Mouse (Mus musculus) CH12.LX (cell line): ENCODE measurements at regions not wholly inside any gene's neighbourhood (a gene's known extent, or its start where the extent isn't known, plus 50 kb on each side); places are given as distances from the start of the nearest gene placed in this dataset.

Experiments used
- DNase-seq: peaks from one replicate; pipeline ENCODE4 v3.0.0-alpha.2; 2013; ENCODE audit errors: extremely low read depth
- H3K27ac ChIP-seq: 2 replicates; pipeline ENCODE4 v1.5.1; 2012; ENCODE audit warnings: low read depth, mild to moderate bottlenecking, control low read depth, moderate library complexity; ENCODE audit not compliant: insufficient read depth
- H3K27me3 ChIP-seq: replicated peaks from 2 replicates; pipeline ENCODE3; 2012; ENCODE audit warnings: inconsistent platforms
- H3K36me3 ChIP-seq, 2 experiments: replicated peaks in 1 of 2; 2 replicates each; pipeline versions ENCODE3 to v1.6.1; 2012; ENCODE audit warnings: inconsistent platforms in 1 of 2, low read length in 1 of 2, mild to moderate bottlenecking in 1 of 2, mixed read lengths in 1 of 2, moderate library complexity in 1 of 2; ENCODE audit not compliant: control insufficient read depth in 1 of 2, insufficient read depth in 1 of 2
- H3K4me1 ChIP-seq, 2 experiments: 2 replicates each; pipeline ENCODE4 v1.6.1; 2012; ENCODE audit warnings: inconsistent platforms in 1 of 2, moderate library complexity in 1 of 2; ENCODE audit not compliant: insufficient read depth in 2 of 2, control insufficient read depth in 1 of 2
- H3K4me2 ChIP-seq: 2 replicates; pipeline ENCODE4 v1.6.1; 2012; ENCODE audit warnings: low read depth, mild to moderate bottlenecking, control low read depth; ENCODE audit not compliant: poor library complexity, insufficient read depth, severe bottlenecking
- H3K4me3 ChIP-seq, 3 experiments: fragments of 150-350 bp in 1 of 3; sonication (generic) in 1 of 3; replicated peaks in 1 of 3; 2 replicates each; pipeline versions ENCODE3 to v1.5.1; 2011 to 2012; ENCODE audit warnings: low read depth in 2 of 3, low read length in 2 of 3, mild to moderate bottlenecking in 2 of 3, moderate library complexity in 2 of 3, control low read depth in 1 of 3, improper control_type of control experiment in 1 of 3, inconsistent platforms in 1 of 3, mixed read lengths in 1 of 3; ENCODE audit not compliant: poor library complexity in 1 of 3
- H3K79me2 ChIP-seq: replicated peaks from 2 replicates; pipeline ENCODE4 v1.6.1; 2012; ENCODE audit warnings: mild to moderate bottlenecking, moderate library complexity; ENCODE audit not compliant: control insufficient read depth, poor library complexity, insufficient read depth, severe bottlenecking; ENCODE audit errors: extremely low read depth
- H3K9ac ChIP-seq: 2 replicates; pipeline ENCODE4 v1.6.1; 2012; ENCODE audit warnings: low read depth, mild to moderate bottlenecking, control low read depth, moderate library complexity; ENCODE audit not compliant: insufficient read depth
- H3K9me3 ChIP-seq: replicated peaks from 2 replicates; pipeline ENCODE3; 2012; ENCODE audit warnings: low read length, inconsistent platforms, mixed read lengths
- BHLHE40 ChIP-seq: IDR thresholded peaks from 2 replicates; pipeline ENCODE4 v1.6.1; 2011; ENCODE audit warnings: mild to moderate bottlenecking, low read depth, low read length, improper control_type of control experiment
- CHD1 ChIP-seq: IDR thresholded peaks from 2 replicates; pipeline ENCODE4 v1.6.1; 2012; ENCODE audit warnings: low read depth, low read length, improper control_type of control experiment, inconsistent platforms
- CHD2 ChIP-seq: IDR thresholded peaks from 2 replicates; pipeline ENCODE4 v1.6.1; 2011; ENCODE audit warnings: low read length, improper control_type of control experiment
- CTCF ChIP-seq, 2 experiments: IDR thresholded peaks in 1 of 2; conservative IDR thresholded peaks in 1 of 2; 2 replicates each; pipeline ENCODE4 v1.5.1; 2011 to 2012; ENCODE audit warnings: low read depth in 2 of 2, low read length in 2 of 2, improper control_type of control experiment in 1 of 2, inconsistent platforms in 1 of 2, mild to moderate bottlenecking in 1 of 2, moderate library complexity in 1 of 2
- E2F4 ChIP-seq: IDR thresholded peaks from 2 replicates; pipeline ENCODE4 v1.6.1; 2011; ENCODE audit warnings: low read depth, low read length, improper control_type of control experiment; ENCODE audit not compliant: insufficient replicate concordance
- ELF1 ChIP-seq: IDR thresholded peaks from 2 replicates; pipeline ENCODE4 v1.6.1; 2014; ENCODE audit warnings: low read depth, mild to moderate bottlenecking, inconsistent platforms, low read length, improper control_type of control experiment
- EP300 ChIP-seq: IDR thresholded peaks from 2 replicates; pipeline ENCODE4 v1.6.1; 2011; ENCODE audit warnings: low read length, improper control_type of control experiment
- ETS1 ChIP-seq: conservative IDR thresholded peaks from 2 replicates; pipeline ENCODE4 v1.6.1; 2012; ENCODE audit warnings: low read depth, mild to moderate bottlenecking, inconsistent platforms, low read length, improper control_type of control experiment, moderate library complexity
- HCFC1 ChIP-seq: IDR thresholded peaks from 2 replicates; pipeline ENCODE4 v1.6.1; 2012; ENCODE audit warnings: low read depth, mild to moderate bottlenecking, inconsistent platforms, low read length, improper control_type of control experiment
- IRF4 ChIP-seq: IDR thresholded peaks from 2 replicates; pipeline ENCODE4 v1.6.1; 2014; ENCODE audit warnings: low read depth, mild to moderate bottlenecking, inconsistent platforms, low read length, improper control_type of control experiment
- JUN ChIP-seq: IDR thresholded peaks from 2 replicates; pipeline ENCODE4 v1.6.1; 2011; ENCODE audit warnings: low read depth, mild to moderate bottlenecking, low read length, improper control_type of control experiment, moderate library complexity; ENCODE audit not compliant: insufficient read depth
- JUND ChIP-seq: conservative IDR thresholded peaks from 2 replicates; pipeline ENCODE4 v1.6.1; 2011; ENCODE audit warnings: low read depth, low read length, improper control_type of control experiment
- KAT2A ChIP-seq: IDR thresholded peaks from 2 replicates; pipeline ENCODE4 v1.6.1; 2012; ENCODE audit warnings: low read length, improper control_type of control experiment, inconsistent platforms; ENCODE audit not compliant: insufficient replicate concordance
- MAFK ChIP-seq: IDR thresholded peaks from 2 replicates; pipeline ENCODE4 v1.6.1; 2011; ENCODE audit warnings: low read length, improper control_type of control experiment; ENCODE audit not compliant: insufficient replicate concordance
- MAZ ChIP-seq: IDR thresholded peaks from 2 replicates; pipeline ENCODE4 v1.6.1; 2012; ENCODE audit warnings: low read depth, mild to moderate bottlenecking, inconsistent platforms, low read length, improper control_type of control experiment, moderate library complexity
- MEF2A ChIP-seq: IDR thresholded peaks from 2 replicates; pipeline ENCODE4 v1.6.1; 2014; ENCODE audit warnings: low read depth, mild to moderate bottlenecking, inconsistent platforms, low read length, improper control_type of control experiment, borderline replicate concordance
- MXI1 ChIP-seq: IDR thresholded peaks from 2 replicates; pipeline ENCODE4 v1.6.1; 2011; ENCODE audit warnings: mild to moderate bottlenecking, low read depth, low read length, improper control_type of control experiment
- MYC ChIP-seq: IDR thresholded peaks from 2 replicates; pipeline ENCODE4 v1.6.1; 2011; ENCODE audit warnings: low read depth, mild to moderate bottlenecking, improper control_type of control experiment, low read length
- NELFE ChIP-seq: IDR thresholded peaks from 2 replicates; pipeline ENCODE4 v1.6.1; 2011; ENCODE audit warnings: low read depth, low read length, improper control_type of control experiment
- PAX5 ChIP-seq: IDR thresholded peaks from 2 replicates; pipeline ENCODE4 v1.6.1; 2012; ENCODE audit warnings: low read length, inconsistent platforms, mixed read lengths
- POLR2A ChIP-seq: IDR thresholded peaks from 2 replicates; pipeline ENCODE4 v1.6.1; 2011; ENCODE audit warnings: low read depth, mild to moderate bottlenecking, improper control_type of control experiment, low read length
- POLR2AphosphoS2 ChIP-seq: IDR thresholded peaks from 2 replicates; pipeline ENCODE4 v1.6.1; 2011; ENCODE audit warnings: low read depth, low read length, improper control_type of control experiment
- RCOR1 ChIP-seq: conservative IDR thresholded peaks from 2 replicates; pipeline ENCODE4 v1.6.1; 2012; ENCODE audit warnings: low read depth, mild to moderate bottlenecking, inconsistent platforms, low read length, improper control_type of control experiment
- SIN3A ChIP-seq: IDR thresholded peaks from 2 replicates; pipeline ENCODE4 v1.6.1; 2012; ENCODE audit warnings: low read length, improper control_type of control experiment, inconsistent platforms
- SMC3 ChIP-seq: IDR thresholded peaks from 2 replicates; pipeline ENCODE4 v1.6.1; 2011; ENCODE audit warnings: low read depth, low read length, improper control_type of control experiment
- TBP ChIP-seq: conservative IDR thresholded peaks from 2 replicates; pipeline ENCODE4 v1.6.1; 2011; ENCODE audit warnings: low read depth, low read length, improper control_type of control experiment
- TCF12 ChIP-seq: IDR thresholded peaks from 2 replicates; pipeline ENCODE4 v1.6.1; 2014; ENCODE audit warnings: low read depth, mild to moderate bottlenecking, inconsistent platforms, low read length, improper control_type of control experiment
- UBTF ChIP-seq: IDR thresholded peaks from 2 replicates; pipeline ENCODE4 v1.6.1; 2012; ENCODE audit warnings: low read depth, mild to moderate bottlenecking, inconsistent platforms, low read length, improper control_type of control experiment, moderate library complexity
- USF2 ChIP-seq: conservative IDR thresholded peaks from 2 replicates; pipeline ENCODE4 v1.6.1; 2011; ENCODE audit warnings: low read depth, low read length, improper control_type of control experiment
- ZC3H11A ChIP-seq: IDR thresholded peaks from 2 replicates; pipeline ENCODE4 v1.6.1; 2012; ENCODE audit warnings: low read depth, mild to moderate bottlenecking, inconsistent platforms, low read length, improper control_type of control experiment
- ZKSCAN1 ChIP-seq: IDR thresholded peaks from 2 replicates; pipeline ENCODE4 v1.6.1; 2012; ENCODE audit warnings: low read depth, inconsistent platforms, low read length, improper control_type of control experiment, borderline replicate concordance
- ZMIZ1 ChIP-seq: IDR thresholded peaks from 2 replicates; pipeline ENCODE4 v1.6.1; 2012; ENCODE audit warnings: low read depth, mild to moderate bottlenecking, inconsistent platforms, low read length, improper control_type of control experiment
- dilution Hi-C: fragments of 300-500 bp; cut with MboI; formaldehyde crosslinking; loops from 2 replicates; pipeline ENCODE4 v1.14.3; 2020; ENCODE audit warnings: low sequenced_read_pairs; ENCODE audit not compliant: extremely low pct_unique_long_range_greater_than_20kb, extremely low pct_ligation_motif_present
- in situ Hi-C: fragments of 300-500 bp; cut with MboI; formaldehyde crosslinking; loops from 3 replicates; pipeline ENCODE4 v1.14.3; 2019; ENCODE audit warnings: low sequenced_read_pairs, low pct_ligation_motif_present, low pct_unique_long_range_greater_than_20kb, mixed read lengths

- dilution Hi-C loops: no loop called here
- peak; percentile 71 for DNase-seq
- in situ Hi-C loops: no loop called here
- Histone ChIP-seq H3K27ac (no peak overlapping the region), H3K36me3 (no peaks in the 10 kb centered on the region), H3K27me3 (no peaks in the 10 kb centered on the region), H3K9me3 (no peaks in the 10 kb centered on the region), H3K4me3 (peak overlapping the region in 1 of 3 experiments; percentile 49), H3K4me1 (peaks cover 8 to 35% of the 10 kb centered on the region in 2 experiments), H3K79me2 (no peaks in the 10 kb centered on the region), H3K4me2 (peak overlapping the region; percentile 58), H3K9ac (no peak overlapping the region)
- TF ChIP-seq ZC3H11A (no peak), RCOR1 (no peak), JUND (0 out of 2 replicates have a peak, but pooled peaks have one; percentile 24), JUN (peak; percentile 61), USF2 (no peak), BHLHE40 (0 out of 2 replicates have a peak, but pooled peaks have one; percentile 12), EP300 (peak; percentile 81), MAZ (no peak), TCF12 (peak; percentile 82), SMC3 (no peak), ZMIZ1 (no peak), CHD2 (no peak), IRF4 (peak; percentile 47; the same call in 1 of the 2 replicates), ETS1 (peak; percentile 70), MEF2A (peak; percentile 18; the same call in 1 of the 2 replicates), NELFE (no peak), SIN3A (no peak), MAFK (no peak), KAT2A (no peak)
These were observed 775.7 kb downstream of the Otol1 start for GRCm38 (mm10) chr3:70783142-70783541.

DNA sequence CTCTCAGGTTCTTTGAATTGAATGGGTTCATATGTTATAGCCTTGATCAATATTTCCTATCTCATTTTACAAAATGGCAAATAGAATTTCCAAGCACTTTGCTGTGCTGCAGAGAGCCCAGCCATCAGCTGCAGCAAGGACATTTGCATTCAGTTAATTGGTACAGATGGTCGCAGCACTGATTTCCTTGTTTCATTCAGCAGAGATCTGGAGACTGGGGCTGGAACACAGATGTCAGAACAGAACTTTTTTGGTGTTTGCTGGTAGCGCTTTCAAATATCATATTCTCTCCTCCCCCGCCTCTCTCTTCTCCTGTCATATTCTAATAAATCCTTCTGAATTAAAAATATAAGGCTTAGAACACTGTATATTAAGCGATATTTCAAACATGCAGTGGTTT lies 794.8 kb downstream of the Otol1 start:
- H3K4me1 ChIP-seq: peaks cover 0 to 9% of the 10 kb centered on the region in 2 experiments; a peak in 1 of 4 replicates
- no peak overlapping the region for H3K4me3 ChIP-seq
- TF ChIP-seq MXI1: no peak
- TF ChIP-seq POLR2A: no peak
- TF ChIP-seq USF2: no peak
- TF ChIP-seq CTCF (conservative IDR thresholded peaks at IDR 0.05 in 1 of 2, IDR thresholded peaks at IDR 0.05 in 1 of 2; ENCODE audit: low read depth in 2 of 2, low read length in 2 of 2): no peak
- TF ChIP-seq RCOR1: no peak
- TF ChIP-seq TBP: no peak
- TF ChIP-seq E2F4: no peak
- TF ChIP-seq EP300: no peak
- TF ChIP-seq BHLHE40: no peak
- TF ChIP-seq POLR2AphosphoS2: no peak
- TF ChIP-seq MEF2A: no peak
- TF ChIP-seq MYC: no peak
- TF ChIP-seq PAX5: no peak
- no peak for TF ChIP-seq CHD1
- TF ChIP-seq ZKSCAN1: no peak
- no peak for TF ChIP-seq ELF1
- no peak for TF ChIP-seq HCFC1
- no peak for TF ChIP-seq UBTF
- no peak for TF ChIP-seq CHD2
- no peaks in the 10 kb centered on the region for H3K9me3 ChIP-seq
- no peak for DNase-seq
- in situ Hi-C loops: no loop called here
- no peaks in the 10 kb centered on the region for H3K27me3 ChIP-seq
- H3K9ac ChIP-seq: no peak overlapping the region
- H3K36me3 ChIP-seq: no peaks in the 10 kb centered on the region
- H3K27ac ChIP-seq: no peak overlapping the region
- no peak overlapping the region for H3K4me2 ChIP-seq
- no peaks in the 10 kb centered on the region for H3K79me2 ChIP-seq
- dilution Hi-C loops: no loop called here
